Mouse (Mus musculus): ENCODE results near the gene Tusc2.

Gene Tusc2

GRCm38 (mm10) chr9:107612191-107612944 is 49.3 kb downstream of the Tusc2 start:
- peak; percentile 97 to 98 for DNase-seq

- DNase-seq, result no peak
Measured at GRCm38 (mm10) chr9:107612945-107613569, 50.0 kb downstream of the Tusc2 start.

GRCm38 (mm10) chr9:107615035-107615434 is 52.0 kb downstream of the Tusc2 start:
- no peak for DNase-seq
